Mouse (Mus musculus) thymus, adult 2 months (tissue): ENCODE measurements around the gene Cnnm1.

Experiments
- CTCF ChIP-seq: fragments of 200-500 bp; IDR thresholded peaks from 2 replicates; pipeline ENCODE4 v1.5.1; 2012; ENCODE audit warnings: mild to moderate bottlenecking, control low read depth, low read length, moderate library complexity, borderline replicate concordance; ENCODE audit not compliant: control insufficient read depth, poor library complexity, insufficient read depth; ENCODE audit errors: extremely low read depth
- POLR2A ChIP-seq: fragments of 200-500 bp; IDR thresholded peaks from 2 replicates; pipeline ENCODE4 v1.6.1; 2012; ENCODE audit warnings: mild to moderate bottlenecking, low read length, control low read depth, moderate library complexity; ENCODE audit not compliant: control insufficient read depth, poor library complexity, insufficient read depth; ENCODE audit errors: extremely low read depth

DNA sequence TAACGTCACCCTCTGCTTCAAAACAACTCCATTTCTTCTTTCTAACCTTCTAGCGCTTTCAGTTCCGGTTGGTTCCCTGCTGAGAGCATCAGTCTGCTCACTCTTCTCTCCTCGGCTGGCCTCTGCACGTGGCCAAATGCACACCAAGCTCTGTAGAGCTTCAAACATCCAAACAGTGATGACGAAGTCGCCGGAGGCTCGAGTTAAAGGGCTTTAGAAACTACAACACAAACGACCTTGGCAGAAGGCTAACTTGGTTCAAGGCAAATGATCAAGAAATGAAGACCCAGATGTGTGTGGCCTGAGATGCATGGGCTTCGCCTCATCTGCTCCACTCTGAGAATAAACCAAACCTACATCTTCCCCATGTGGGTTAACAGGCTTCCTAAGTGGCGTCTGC is 83.3 kb downstream of the Cnnm1 start:
- TF ChIP-seq CTCF (no peak), POLR2A (no peak)
